10 mouse cellular contexts compared by ENCODE assay signal in the genomic region with DNA sequence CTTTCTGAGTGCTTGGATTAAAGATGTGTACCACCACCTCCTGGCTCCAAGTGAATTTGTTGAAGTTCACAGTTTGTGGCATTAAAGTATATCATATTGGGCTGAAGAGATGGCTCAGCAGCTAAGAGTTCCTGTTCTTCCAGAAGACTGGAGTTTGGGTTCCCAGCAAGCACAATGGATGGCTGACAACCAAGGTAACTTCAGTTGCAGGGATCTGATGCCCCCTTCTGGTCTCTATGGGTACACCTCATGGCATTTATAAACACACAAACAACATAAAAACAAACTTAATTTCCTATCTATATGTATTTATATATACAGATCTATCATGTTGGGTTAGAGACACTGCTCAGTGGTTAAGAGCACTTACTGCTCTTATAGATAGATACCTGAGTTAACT. TPM values are rescaled to one million over a fixed set of nuclear protein-coding genes. Genes with fewer than 3 reads are reported as not detected.
A peak's percentile ranks its signal among the peaks of the same experiment; 100 is the strongest.
DNase-seq lines count a peak whose midpoint lies in the region; ATAC-seq and TF ChIP-seq lines count a peak whose summit lies in the region.
"Had no signal": no experiment of that assay in that cellular context is flagged by ENCODE, and none has a peak within 500 bp of the region (broad histone marks: within the 10 kb centered on the region; RNA-seq: fewer than 3 reads in every experiment).

No protein-coding gene starts in this region.

- no peak overlapping the region for H3K9ac ChIP-seq in lung, postnatal 0 days (replicated peaks; ENCODE audit: low read depth)

- peaks cover 9% of the 10 kb centered on the region; the same call in 1 of the 2 replicates for H3K4me1 ChIP-seq in lung, postnatal 0 days (ENCODE audit: insufficient read depth, low read depth, low read length)

- TF ChIP-seq CTCF in lung, postnatal 0 days (IDR thresholded peaks at IDR 0.05), result peak; percentile 53

- no peaks in the 10 kb centered on the region for H3K36me3 ChIP-seq in lung, postnatal 0 days (ENCODE audit: insufficient read depth, low read length)

- H3K9me3 ChIP-seq in lung, postnatal 0 days (ENCODE audit: low read length), result no peaks in the 10 kb centered on the region
- H3K9me3 ChIP-seq: neural tube, embryonic 13.5 days had no signal

- no peak overlapping the region for H3K4me3 ChIP-seq in lung, postnatal 0 days (ENCODE audit: low read depth, low read length)

- no peaks in the 10 kb centered on the region for H3K27me3 ChIP-seq in lung, postnatal 0 days (replicated peaks; ENCODE audit: insufficient read depth, low read length)
- H3K27me3 ChIP-seq: neural tube, embryonic 13.5 days had no signal

- H3K4me2 ChIP-seq in lung, postnatal 0 days (replicated peaks; ENCODE audit: low read depth, low read length), result no peak overlapping the region

- no peak overlapping the region for H3K27ac ChIP-seq in lung, postnatal 0 days (ENCODE audit: low read length)
- H3K27ac ChIP-seq: neural tube, embryonic 13.5 days had no signal

- no peak for ATAC-seq in lung, postnatal 0 days
- peak; percentile 69 for ATAC-seq in megakaryocyte progenitor cell, adult 5-6 weeks (replicated peaks; ENCODE audit: poor library complexity)

- TF ChIP-seq EP300 in lung, postnatal 0 days (IDR thresholded peaks at IDR 0.05), result no peak

- peak; percentile 46 for DNase-seq in embryo, embryonic 10.5 days (ENCODE audit: low spot score)
- DNase-seq in embryo, embryonic 9.5 days (ENCODE audit: extremely low spot score), result no peak
- DNase-seq in lung, postnatal 0 days (ENCODE audit: low spot score), result no peak
- no peak for DNase-seq in lung, adult 18-20 months
- peak; percentile 59 for DNase-seq in NIH3T3 (ENCODE audit: low read depth)
- no peak for DNase-seq in yolk sac, embryonic 10.5 days (ENCODE audit: low spot score)
- DNase-seq in spleen, postnatal 4 days (ENCODE audit: low spot score in 2 of 2), result no peak
- DNase-seq: cerebellum, adult 11-12 months had no signal

RNA-seq across cellular contexts. Expression of gene Gpr107, which starts 1.4 kb away (rescaled TPM):
- 26.2 TPM in 2 replicates for polyA plus RNA-seq in lung, postnatal 0 days (2015; fragmentation: Nextera tagmentation; extraction: Ambion mirVana)
- total RNA-seq in megakaryocyte progenitor cell, adult 5-6 weeks (2015), result 9.9 and 12.1 TPM in 2 replicates
- 13.6 and 15.2 TPM in 2 replicates for total RNA-seq in megakaryocyte progenitor cell, adult 5-6 weeks (2017)

RNA-seq across cellular contexts. Expression of gene Fnbp1, which starts 9.0 kb away (rescaled TPM):
- 7.2 and 10.0 TPM in 2 replicates for polyA plus RNA-seq in lung, postnatal 0 days (2015; fragmentation: Nextera tagmentation; extraction: Ambion mirVana)
- total RNA-seq in megakaryocyte progenitor cell, adult 5-6 weeks (2015), result 30.7 and 44.8 TPM in 2 replicates
- 20.9 and 44.7 TPM in 2 replicates for total RNA-seq in megakaryocyte progenitor cell, adult 5-6 weeks (2017)

Comparison
In these comparisons a context has a peak if more than half of its experiments do, and no peak if none do; other contexts are left out.
1. DNase-seq: peak in embryo, embryonic 10.5 days (single experiment) and NIH3T3 (single experiment); none in embryo, embryonic 9.5 days (single experiment), lung, postnatal 0 days (single experiment), lung, adult 18-20 months (0 of 2), yolk sac, embryonic 10.5 days (single experiment) and spleen, postnatal 4 days (0 of 2).